Mouse (Mus musculus): ENCODE data around the gene Gtf2a1l. TPM values are rescaled to one million over a fixed set of nuclear protein-coding genes. Genes with fewer than 3 reads are reported as not detected.

Gene Gtf2a1l
- not detected in 2 replicates for polyA plus RNA-seq (2015; fragmentation: Nextera tagmentation; extraction: Ambion mirVana)

GRCm38 (mm10) chr17:88668452-88668851 lies at the start of gene Gtf2a1l:
TSS of gene Gtf2a1l (plus strand) at chr17:88668660.

Other genes with a start within 250 kb of the Gtf2a1l start
- 9.6 and 11.6 TPM in 2 replicates for gene Foxn2, start 227.9 kb upstream of the Gtf2a1l start, polyA plus RNA-seq (2015; fragmentation: Nextera tagmentation; extraction: Ambion mirVana)
- gene Ppp1r21, start 138.5 kb upstream of the Gtf2a1l start, polyA plus RNA-seq (2015; fragmentation: Nextera tagmentation; extraction: Ambion mirVana), result 7.8 and 8.6 TPM in 2 replicates
- 2.2 and 2.6 TPM in 2 replicates for gene Ston1, start 71.0 kb upstream of the Gtf2a1l start, polyA plus RNA-seq (2015; fragmentation: Nextera tagmentation; extraction: Ambion mirVana)
- 0.03 TPM in 1 of 2 replicates, not detected in the other for gene Lhcgr, start 123.3 kb downstream of the Gtf2a1l start, polyA plus RNA-seq (2015; fragmentation: Nextera tagmentation; extraction: Ambion mirVana)

Measured in skeletal muscle tissue, postnatal 0 days (tissue).